Mouse (Mus musculus) spleen, adult 18-20 months (tissue): ENCODE data around the gene Krt19.

Experiments
- DNase-seq, 2 experiments: peaks; one replicate each; pipeline ENCODE4 v3.0.0; 2022; ENCODE audit warnings: mixed read lengths in 2 of 2

Krt19 gene

GRCm38 (mm10) chr11:100148615-100149330 lies at the start of gene Krt19:
Gene Krt19 (minus strand): TSS chr11:100148665.
- no peak for DNase-seq

GRCm38 (mm10) chr11:100192992-100193391 lies 44.5 kb upstream of the Krt19 start, which contains the start of gene Krt9:
Gene Krt9 (minus strand): TSS chr11:100193246.
- DNase-seq: no peak

- no peak for DNase-seq
Observed at GRCm38 (mm10) chr11:100191820-100192219, 43.4 kb upstream of the Krt19 start.

GRCm38 (mm10) chr11:100186736-100187135 lies 38.3 kb upstream of the Krt19 start:
- no peak for DNase-seq

- no peak for DNase-seq
Observed at GRCm38 (mm10) chr11:100181725-100182124, 33.3 kb upstream of the Krt19 start.

- DNase-seq: no peak
Observed at GRCm38 (mm10) chr11:100179260-100179659, 30.8 kb upstream of the Krt19 start.

- DNase-seq: no peak
Observed at GRCm38 (mm10) chr11:100178307-100178706, 29.8 kb upstream of the Krt19 start.

- no peak for DNase-seq
Observed at GRCm38 (mm10) chr11:100176791-100177190, 28.3 kb upstream of the Krt19 start.

GRCm38 (mm10) chr11:100168765-100169762 lies 20.6 kb upstream of the Krt19 start:
- peak in 1 of 2 experiments; percentile 38 for DNase-seq

- DNase-seq: no peak
Observed at GRCm38 (mm10) chr11:100168071-100168470, 19.6 kb upstream of the Krt19 start.

- DNase-seq: no peak
Observed at GRCm38 (mm10) chr11:100164392-100164791, 15.9 kb upstream of the Krt19 start.

- no peak for DNase-seq
Observed at GRCm38 (mm10) chr11:100157908-100158477, 9.5 kb upstream of the Krt19 start.

- no peak for DNase-seq
Observed at GRCm38 (mm10) chr11:100157331-100157730, 8.9 kb upstream of the Krt19 start.

- DNase-seq: no peak
Observed at GRCm38 (mm10) chr11:100155497-100156255, 7.2 kb upstream of the Krt19 start.

- DNase-seq: no peak
Observed at GRCm38 (mm10) chr11:100147566-100148353, 705 bp downstream of the Krt19 start.

GRCm38 (mm10) chr11:100145858-100146560 lies 2.5 kb downstream of the Krt19 start:
- no peak for DNase-seq

- DNase-seq: no peak
Observed at GRCm38 (mm10) chr11:100145104-100145503, 3.4 kb downstream of the Krt19 start.

- no peak for DNase-seq
Observed at GRCm38 (mm10) chr11:100140966-100141365, 7.5 kb downstream of the Krt19 start.

GRCm38 (mm10) chr11:100139391-100139790 lies 9.1 kb downstream of the Krt19 start:
- no peak for DNase-seq

- no peak for DNase-seq
Observed at GRCm38 (mm10) chr11:100138809-100139208, 9.7 kb downstream of the Krt19 start.

GRCm38 (mm10) chr11:100137693-100138092 lies 10.8 kb downstream of the Krt19 start:
- DNase-seq: no peak
